Mouse (Mus musculus) embryonic fibroblast, embryonic 13.5 days (primary cell): ENCODE data around the gene S100pbp. TPM values are rescaled to one million over a fixed set of nuclear protein-coding genes. Genes with fewer than 3 reads are reported as not detected.

ENCODE experiments used
- H3K27ac ChIP-seq: 2 replicates; pipeline ENCODE4 v1.5.1; 2012; ENCODE audit warnings: low read length, control low read depth, inconsistent platforms; ENCODE audit not compliant: insufficient read depth
- H3K4me1 ChIP-seq: 2 replicates; pipeline ENCODE4 v1.6.1; 2011; ENCODE audit warnings: low read length; ENCODE audit not compliant: control insufficient read depth, insufficient read depth
- H3K4me3 ChIP-seq: 2 replicates; pipeline ENCODE4 v1.5.1; 2011; ENCODE audit warnings: mild to moderate bottlenecking, control low read depth, low read length; ENCODE audit not compliant: insufficient read depth
- CTCF ChIP-seq: IDR thresholded peaks from 2 replicates; pipeline ENCODE4 v1.5.1; 2011; ENCODE audit warnings: mild to moderate bottlenecking, control low read depth, low read length, moderate library complexity, borderline replicate concordance; ENCODE audit not compliant: insufficient read depth
- POLR2A ChIP-seq: IDR thresholded peaks from 2 replicates; pipeline ENCODE4 v1.6.1; 2011; ENCODE audit warnings: low read depth, mild to moderate bottlenecking, control low read depth, low read length, moderate library complexity
- polyA plus RNA-seq: library from polyadenylated mRNA; stranded (reverse); fragments of >200 nt; gene quantifications from 2 replicates; pipeline ENCODE4 v1.2.4, GENCODE M21; 2011; ENCODE audit warnings: low read depth; ENCODE audit not compliant: missing spikeins, insufficient read length

S100pbp gene
- 59.9 and 65.4 TPM in 2 replicates for polyA plus RNA-seq

DNA sequence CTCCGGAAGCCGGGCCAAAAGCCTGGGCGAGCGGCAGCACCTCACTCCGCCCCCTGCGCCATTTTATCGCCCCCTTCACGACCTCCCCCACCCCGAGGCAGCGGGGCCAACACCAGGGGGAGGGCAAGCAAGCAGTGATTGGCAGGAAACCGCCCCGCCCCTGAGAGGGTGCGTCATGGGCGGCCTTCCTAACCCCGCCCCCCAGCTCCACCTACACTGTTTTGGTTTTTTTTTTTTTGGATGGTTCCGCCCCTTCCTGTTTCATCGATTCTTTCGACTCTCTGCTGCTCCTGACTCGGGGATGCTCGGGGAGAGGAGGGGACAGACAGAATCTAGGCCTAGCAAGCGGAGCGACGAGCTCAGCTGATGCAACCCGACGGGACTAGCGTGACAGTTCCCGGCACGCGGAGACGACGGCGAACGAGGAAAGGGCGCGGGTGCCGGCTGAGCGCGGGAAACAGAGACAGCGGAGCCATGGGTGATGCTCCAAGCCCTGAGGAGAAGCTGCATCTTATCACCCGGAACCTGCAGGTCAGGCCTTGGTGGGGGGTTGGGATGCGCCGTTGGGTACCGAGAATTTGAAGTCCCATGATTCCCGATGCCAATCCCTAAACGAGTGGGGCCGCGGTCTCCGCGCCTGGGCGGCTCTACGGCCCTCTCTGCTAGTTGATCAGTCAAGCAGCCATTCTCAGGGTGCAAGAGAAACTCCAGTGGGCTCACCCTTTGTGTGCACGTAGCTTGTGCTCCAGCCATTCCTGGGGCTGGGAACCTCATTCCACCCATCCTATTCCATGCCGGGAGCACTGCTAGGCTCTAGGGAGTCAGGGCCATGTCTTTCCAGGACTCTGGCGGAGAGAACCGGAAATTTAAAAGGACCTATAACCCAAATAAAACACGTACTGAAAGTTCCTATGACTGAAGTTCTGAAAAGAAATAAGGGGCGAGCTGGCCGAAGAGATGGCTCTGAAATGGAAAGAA lies at the start of gene S100pbp, which contains the start of gene Yars:
TSS of gene S100pbp (minus strand) at position 186 of the 978 bp plus-strand sequence.
TSS of gene Yars (plus strand) at position 219 of the 978 bp plus-strand sequence.
- Histone ChIP-seq H3K4me1 (peaks cover 3% of the 10 kb centered on the region; the same call in 1 of the 2 replicates), H3K27ac (peak within 1 kb of the TSS; percentile 82), H3K4me3 (peak within 1 kb of the TSS; percentile 87)
- TF ChIP-seq CTCF (no peak), POLR2A (peak; percentile 85)

DNA sequence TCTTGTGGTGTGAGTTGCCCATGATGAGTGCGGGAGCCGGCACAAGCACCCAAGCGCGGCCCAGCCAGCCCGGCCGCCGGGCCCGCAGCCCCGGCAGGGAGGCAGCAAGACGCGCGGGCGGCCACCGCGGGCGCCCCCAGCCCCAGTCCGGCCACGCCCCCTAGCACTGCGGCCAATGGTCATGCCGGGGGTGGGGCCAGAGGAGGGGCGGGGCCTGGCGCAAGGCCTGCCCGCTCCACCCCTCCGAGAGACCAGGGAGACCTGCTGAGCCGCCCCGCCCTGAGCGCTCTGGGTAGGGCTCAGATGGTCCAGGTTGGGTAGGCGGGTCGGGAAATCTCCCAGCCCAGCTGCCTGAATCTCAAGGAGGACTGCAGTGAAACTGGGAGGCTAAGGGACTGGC lies 49.5 kb upstream of the S100pbp start:
- H3K4me3 ChIP-seq: peak overlapping the region; percentile 50
- 0 out of 2 replicates have a peak, but pooled peaks cover 3% of the 10 kb centered on the region for H3K4me1 ChIP-seq
- TF ChIP-seq CTCF: no peak
- no peak; the same call in 1 of the 2 replicates for TF ChIP-seq POLR2A
- H3K27ac ChIP-seq: no peak overlapping the region

DNA sequence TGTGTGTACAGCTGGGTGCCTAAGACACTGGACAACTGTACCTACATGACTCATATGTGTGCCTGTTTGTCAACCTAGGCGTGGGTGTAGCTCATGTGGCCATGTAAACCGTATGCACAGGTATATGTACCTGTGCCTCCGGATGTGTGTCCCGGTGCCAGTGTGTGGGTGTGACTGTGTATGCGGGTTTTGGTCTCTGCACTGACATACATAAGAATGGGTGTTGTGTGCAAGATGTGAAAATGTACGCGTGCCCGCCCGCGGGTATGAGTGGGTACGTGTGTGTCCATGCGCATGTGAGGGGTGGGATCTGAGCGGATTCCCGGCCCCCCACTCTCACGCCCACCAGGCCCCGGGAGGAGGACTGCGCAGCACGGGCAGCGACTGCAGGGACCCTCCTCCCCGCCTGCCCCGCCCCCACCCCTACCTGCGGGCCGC lies 49.1 kb upstream of the S100pbp start:
- TF ChIP-seq CTCF: no peak
- no peak for TF ChIP-seq POLR2A
- Histone ChIP-seq H3K4me3 (peak overlapping the region; percentile 29), H3K4me1 (0 out of 2 replicates have a peak, but pooled peaks cover 3% of the 10 kb centered on the region), H3K27ac (no peak overlapping the region)

DNA sequence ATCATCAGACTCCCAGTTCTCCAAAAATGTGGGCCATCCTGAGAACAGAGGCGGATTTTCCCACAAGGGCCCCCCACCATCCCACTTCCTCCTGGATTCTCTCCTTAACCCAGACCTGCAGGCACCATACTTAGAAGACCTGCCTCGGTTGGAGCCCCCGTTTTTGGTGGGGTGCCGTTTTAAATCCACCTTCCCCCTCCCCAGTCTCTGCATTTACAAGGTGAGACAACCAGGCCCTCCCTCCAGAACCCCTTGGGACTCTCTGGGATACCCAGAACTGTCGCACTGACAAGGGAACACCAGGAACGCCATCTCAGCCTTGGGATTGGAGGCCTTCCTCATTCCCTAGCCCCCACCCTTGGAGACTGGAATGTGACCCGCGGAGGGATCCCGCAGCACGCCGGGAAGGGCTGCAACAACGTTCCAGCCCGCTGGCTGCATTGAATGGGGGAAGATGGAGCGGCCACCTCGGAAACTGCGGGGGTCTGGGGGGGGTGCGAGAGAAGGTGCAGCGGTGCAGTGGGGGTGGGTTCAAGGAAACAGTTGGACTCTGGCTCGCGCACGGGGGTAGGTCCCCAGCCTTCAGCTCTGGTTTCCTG lies 48.4 kb upstream of the S100pbp start:
- Histone ChIP-seq H3K4me1 (0 out of 2 replicates have a peak, but pooled peaks cover 3% of the 10 kb centered on the region), H3K4me3 (no peak overlapping the region), H3K27ac (no peak overlapping the region)
- TF ChIP-seq CTCF: no peak

DNA sequence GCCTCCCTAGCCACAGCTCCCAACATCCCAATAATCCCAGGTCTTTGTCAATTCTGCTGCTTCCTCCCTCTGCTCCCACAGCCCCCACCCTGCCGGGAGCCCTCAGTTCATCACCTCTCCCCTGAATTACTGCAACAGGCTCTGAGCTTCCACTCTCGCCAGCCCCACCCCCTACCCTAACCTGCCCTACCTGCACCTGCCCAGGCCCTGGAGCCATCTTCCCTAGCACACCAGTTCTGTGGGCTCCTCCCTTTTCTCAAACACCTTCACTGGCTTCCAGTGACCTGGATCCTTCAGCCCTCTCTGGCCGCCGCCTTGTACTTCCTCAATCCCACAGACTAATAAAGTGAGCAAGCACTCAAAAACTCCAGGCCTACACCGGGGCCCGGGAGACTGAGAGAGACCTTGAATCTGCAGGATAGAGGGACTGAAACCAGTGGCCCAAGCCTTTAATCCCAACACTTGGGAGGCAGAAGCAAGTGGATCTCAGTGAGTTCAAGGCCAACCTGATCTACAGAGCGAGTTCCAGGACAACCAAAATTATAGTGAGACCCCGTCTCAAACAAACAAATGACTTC lies 46.8 kb upstream of the S100pbp start:
- H3K4me3 ChIP-seq: no peak overlapping the region
- no peak overlapping the region for H3K27ac ChIP-seq
- TF ChIP-seq POLR2A (no peak), CTCF (no peak)
- H3K4me1 ChIP-seq: 0 out of 2 replicates have a peak, but pooled peaks cover 5% of the 10 kb centered on the region

DNA sequence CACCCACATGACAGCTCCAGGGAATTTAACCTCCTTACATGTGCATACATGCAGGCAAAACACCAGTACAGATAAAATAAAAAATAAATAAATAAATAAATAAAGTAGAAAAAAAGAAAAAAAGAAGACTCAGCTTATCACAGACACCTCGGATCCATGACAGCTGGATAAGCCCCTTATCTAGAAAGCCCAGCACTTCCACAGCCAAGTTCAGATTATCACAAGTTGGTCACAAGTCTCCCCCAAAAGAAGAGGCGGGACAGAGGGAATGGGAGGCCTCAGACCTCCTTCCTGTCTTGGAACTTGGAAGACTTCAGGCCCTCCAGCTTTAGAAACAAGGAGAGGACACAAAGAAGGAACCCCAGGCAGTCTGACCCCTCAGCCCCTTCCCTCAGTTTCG lies 45.6 kb upstream of the S100pbp start:
- no peak for TF ChIP-seq POLR2A
- TF ChIP-seq CTCF: no peak
- Histone ChIP-seq H3K4me3 (no peak overlapping the region), H3K4me1 (0 out of 2 replicates have a peak, but pooled peaks cover 5% of the 10 kb centered on the region), H3K27ac (no peak overlapping the region)

DNA sequence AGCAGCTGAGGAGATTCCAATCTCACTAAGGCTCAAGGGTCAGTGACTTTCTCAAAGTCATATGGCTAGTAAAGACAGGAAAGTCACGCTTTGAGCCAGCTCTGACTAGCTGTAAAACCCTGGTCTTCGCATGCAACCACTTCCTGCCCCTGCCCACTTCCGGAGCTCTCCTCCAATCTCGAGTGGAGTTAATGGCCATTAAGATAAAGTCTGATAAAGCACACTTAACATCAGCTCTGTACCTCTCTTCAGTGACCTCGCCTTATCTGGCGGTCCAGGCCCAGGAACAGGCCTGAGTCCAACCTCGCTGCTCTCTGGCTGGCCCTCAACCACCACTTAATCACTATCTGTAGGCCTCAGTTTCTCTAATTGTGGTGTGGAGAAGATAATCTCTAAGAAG lies 45.0 kb upstream of the S100pbp start:
- Histone ChIP-seq H3K4me3 (no peak overlapping the region), H3K4me1 (0 out of 2 replicates have a peak, but pooled peaks cover 5% of the 10 kb centered on the region), H3K27ac (no peak overlapping the region)
- TF ChIP-seq CTCF: no peak
- TF ChIP-seq POLR2A: no peak

DNA sequence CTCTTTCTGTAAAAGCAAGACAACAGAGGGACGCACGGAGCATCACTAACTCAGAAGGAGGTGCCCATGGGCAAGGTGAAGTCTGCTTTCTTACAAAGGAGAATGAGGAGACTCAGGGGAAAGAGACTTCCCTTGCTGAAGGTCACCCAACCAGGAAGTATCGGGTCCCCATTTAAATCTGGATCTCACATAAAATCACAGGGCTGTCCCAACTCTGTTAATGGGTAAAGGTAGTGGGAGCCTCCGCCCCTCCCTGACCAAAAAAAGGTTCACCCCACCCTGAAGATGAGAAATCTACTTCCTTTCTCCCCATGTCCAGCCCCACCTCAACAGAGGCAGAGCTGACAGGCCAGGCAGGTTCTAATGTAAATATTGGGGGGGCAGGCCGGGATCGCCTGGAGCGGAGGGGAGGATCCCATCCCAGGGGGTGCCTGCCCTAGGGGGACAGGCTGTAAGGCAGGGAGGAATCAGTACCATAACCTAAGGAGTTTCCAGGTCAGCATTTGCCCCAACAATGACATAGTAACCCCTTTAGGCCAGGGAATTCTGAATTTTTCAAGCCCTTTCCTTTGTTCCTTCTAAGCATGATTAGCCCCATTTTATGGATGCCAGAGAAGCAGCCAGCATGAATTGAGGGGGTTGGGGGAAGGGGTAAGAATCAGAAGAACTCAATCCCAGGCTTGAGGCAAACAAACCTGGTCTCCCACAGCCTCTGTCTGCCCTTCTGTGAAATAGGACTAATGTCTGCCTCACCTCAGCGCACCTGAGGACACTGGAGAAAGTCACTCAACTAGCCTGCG lies 43.2 kb upstream of the S100pbp start:
- Histone ChIP-seq H3K4me3 (no peak overlapping the region), H3K4me1 (peaks cover 7% of the 10 kb centered on the region; the same call in 1 of the 2 replicates), H3K27ac (no peak overlapping the region)
- TF ChIP-seq CTCF (no peak), POLR2A (no peak)

DNA sequence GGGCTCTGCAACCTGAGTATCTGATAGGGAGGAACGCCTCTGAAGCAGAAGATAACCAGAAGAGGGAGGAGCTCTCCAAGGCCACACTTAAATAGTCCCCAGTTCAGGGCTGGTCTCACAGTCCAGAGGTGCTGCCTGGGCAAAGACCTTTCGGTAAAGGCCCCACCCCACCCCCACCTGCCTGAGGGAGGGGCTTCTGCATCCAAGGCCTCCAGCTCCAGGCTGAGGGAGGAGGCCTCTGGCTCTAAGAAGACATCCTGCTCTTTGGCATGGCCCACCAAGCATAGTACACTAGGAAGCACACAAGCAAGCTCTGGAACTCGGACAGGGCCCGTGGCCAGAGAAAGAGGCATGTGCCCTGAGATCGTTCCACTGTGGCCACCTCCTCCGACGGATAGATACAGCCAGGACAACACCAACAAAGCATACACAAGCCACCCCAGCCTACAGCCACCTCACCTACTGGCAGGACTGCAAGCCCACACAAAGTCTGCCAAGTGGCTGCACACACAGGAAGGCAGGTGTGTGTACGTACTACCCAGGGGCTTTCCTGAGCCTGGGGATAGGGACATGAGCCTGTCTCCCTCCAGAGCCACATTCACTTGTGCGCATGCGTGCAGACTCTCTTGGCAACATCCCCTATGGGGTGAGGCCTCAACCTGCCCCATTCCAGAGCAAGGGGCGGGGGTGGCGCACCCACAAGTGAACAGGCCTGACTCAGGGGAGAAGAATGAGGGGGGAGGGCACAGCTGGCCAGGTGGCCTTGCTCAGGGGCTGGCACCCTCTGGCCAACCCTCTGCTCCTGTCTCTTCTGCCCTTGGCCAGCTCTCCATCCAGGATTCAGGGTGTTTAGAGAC lies 42.3 kb upstream of the S100pbp start:
- no peak overlapping the region for H3K27ac ChIP-seq
- no peak overlapping the region for H3K4me3 ChIP-seq
- TF ChIP-seq CTCF (no peak), POLR2A (no peak)
- H3K4me1 ChIP-seq: peaks cover 7% of the 10 kb centered on the region; the same call in 1 of the 2 replicates
